Mouse (Mus musculus): ENCODE data around the gene Spata19.

Gene Spata19

GRCm38 (mm10) chr9:27396500-27396899 is at the start of gene Spata19:
Gene Spata19, plus strand, starts transcription at chr9:27396800.
- in situ Hi-C loops (cut with MboI, MseI), result no loop called here

GRCm38 (mm10) chr9:27353082-27353481 is 43.5 kb upstream of the Spata19 start:
- in situ Hi-C loops (cut with MboI, MseI), result no loop called here

DNA sequence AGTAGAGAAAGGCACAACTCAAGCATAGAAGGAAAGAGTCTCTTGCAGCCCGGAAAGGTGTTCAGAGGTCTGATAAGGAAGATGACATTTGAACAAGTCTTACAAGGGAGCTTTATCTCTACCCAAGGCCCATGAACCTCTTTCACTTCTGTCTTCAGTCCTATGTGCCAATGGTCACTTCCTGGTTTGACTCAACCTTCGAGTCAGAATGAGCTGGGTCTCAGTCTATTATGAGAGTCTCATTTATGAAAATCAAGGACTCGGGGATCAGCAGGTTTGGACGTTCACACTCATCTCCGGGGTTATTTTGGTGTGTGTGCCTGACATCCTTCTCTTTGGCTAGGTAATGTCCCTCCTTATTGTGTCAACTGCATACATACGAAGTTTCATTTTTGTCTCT is 38.7 kb upstream of the Spata19 start:
- in situ Hi-C loops (cut with MboI, MseI), result no loop called here

DNA sequence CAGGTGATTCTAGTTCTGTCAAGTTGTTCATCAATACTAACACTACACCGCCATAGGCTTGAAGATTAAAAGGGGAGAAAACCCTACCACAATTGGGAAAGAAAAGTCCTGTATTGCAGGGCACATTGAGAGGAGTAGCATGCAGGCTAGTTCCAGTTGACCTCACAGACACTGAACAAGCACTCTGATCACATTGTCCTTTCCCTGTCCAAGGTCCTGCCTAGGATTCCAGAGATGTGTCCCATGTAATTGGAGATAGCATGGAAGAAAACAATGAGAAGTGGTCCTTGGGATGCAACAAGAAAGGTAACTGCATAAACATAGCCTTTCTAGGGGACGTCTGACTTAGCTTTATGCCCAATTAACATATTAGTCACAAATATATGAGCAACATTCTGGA is 29.4 kb upstream of the Spata19 start:
- in situ Hi-C loops (cut with MboI, MseI), result no loop called here

- in situ Hi-C loops (cut with MboI, MseI), result no loop called here
Measured at GRCm38 (mm10) chr9:27369108-27369507, 27.5 kb upstream of the Spata19 start.

DNA sequence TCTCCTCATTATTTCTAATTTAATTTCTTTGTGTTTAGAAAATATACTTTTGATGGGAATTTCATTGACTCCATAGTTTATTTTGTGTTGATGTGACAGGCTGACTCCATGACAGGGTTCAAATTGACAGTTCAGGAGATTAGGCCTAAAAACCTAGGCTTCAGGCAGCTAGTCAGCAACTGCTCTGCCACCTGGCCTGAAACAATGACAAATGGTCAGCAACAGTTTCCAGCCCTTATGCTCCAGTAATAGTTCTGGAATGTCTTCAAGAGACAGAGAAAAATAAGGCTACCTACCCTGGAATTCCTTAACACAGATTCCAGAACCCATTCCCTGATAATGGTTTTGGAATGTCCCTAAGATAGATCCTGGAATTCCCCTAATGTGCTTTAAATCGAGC is 20.9 kb upstream of the Spata19 start:
- in situ Hi-C loops (cut with MboI, MseI), result no loop called here

DNA sequence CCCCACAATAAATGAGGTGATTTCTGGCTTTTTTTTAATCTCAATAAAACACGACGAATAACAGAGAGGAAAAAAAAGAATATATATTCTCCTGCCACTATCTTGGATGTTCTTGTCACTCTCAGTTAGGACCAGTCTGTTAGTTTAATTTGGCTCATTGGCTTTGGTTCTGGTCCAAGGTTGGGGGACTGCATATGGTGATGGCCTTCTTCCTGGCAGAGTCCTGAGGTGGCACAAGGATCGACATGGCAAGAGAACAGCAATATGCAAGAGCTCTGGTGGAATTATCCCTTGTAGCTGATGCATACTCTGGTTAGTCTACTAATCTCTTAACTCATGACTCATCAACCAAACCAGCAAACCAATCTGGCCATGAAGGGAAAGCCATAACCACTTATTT is 9.6 kb upstream of the Spata19 start:
- in situ Hi-C loops (cut with MboI, MseI), result no loop called here

GRCm38 (mm10) chr9:27401169-27401568 is 4.6 kb downstream of the Spata19 start:
- in situ Hi-C loops (cut with MboI, MseI), result no loop called here

DNA sequence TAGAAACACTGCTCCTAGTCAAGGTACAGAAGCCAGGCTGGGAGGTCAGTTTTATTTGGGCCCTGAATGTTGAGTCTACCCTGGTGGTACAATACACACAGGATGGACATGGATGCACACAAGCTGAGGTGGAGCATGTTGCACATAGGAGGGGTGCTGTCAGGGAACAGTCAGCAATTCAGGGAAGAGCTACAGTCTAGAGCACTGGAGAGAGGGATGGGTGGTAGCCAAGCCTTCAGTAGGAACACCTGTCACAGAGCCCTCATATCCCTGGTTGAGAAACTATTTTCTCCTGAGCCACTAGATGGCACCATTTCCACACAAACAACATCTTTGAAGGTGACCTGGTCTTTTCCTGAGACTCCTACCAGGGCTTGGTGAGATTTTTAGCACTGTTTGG is 13.1 kb downstream of the Spata19 start:
- in situ Hi-C loops (cut with MboI, MseI), result loop anchor here (5.0 kb wide), 1 partner anchor 328 kb away; no protein-coding TSS in a partner anchor

GRCm38 (mm10) chr9:27414058-27414460 is 17.5 kb downstream of the Spata19 start:
- in situ Hi-C loops (cut with MboI, MseI), result loop anchor here (5.0 kb wide), 1 partner anchor 323 kb away; no protein-coding TSS in a partner anchor

DNA sequence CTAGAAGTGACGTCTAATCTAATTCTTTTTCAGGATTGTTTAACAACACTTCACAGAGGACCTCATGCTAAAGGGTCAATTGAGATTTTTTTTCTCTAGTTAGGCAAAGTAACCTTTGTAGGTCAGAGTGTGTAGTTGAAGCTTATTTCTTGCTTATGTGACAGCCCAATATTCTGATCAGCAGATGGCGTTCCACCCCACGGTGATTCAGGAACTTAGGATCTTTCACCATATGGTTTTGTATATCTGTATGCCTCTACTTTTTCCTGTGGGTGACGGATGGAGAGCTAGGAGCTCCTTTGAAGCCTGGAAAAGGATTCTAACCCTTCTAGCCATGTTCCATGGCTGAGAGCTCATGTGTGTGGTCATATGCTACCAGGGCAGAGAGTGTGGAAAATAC is 27.9 kb downstream of the Spata19 start:
- in situ Hi-C loops (cut with MboI, MseI), result no loop called here

DNA sequence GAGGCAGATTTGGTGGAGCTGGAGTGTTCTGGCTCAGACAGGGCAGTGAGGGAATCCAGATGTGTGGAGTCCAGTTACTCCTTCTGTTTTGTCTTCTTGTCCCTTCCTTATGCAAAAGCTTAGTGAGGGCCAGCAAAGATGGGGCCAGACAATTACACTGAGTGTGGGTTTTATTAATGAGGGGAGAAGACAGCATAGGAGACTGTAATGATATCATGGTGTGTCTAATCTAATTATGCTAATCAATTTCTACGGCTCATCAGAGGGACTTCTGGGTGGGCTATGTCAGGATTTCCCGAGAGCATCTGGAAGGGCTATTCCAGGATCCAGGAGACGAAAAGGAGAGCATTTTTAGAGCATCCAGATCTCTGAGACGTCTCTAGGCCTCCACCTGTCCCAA is 32.0 kb downstream of the Spata19 start:
- in situ Hi-C loops (cut with MboI, MseI), result no loop called here

GRCm38 (mm10) chr9:27433301-27433700 is 36.7 kb downstream of the Spata19 start:
- in situ Hi-C loops (cut with MboI, MseI), result no loop called here

DNA sequence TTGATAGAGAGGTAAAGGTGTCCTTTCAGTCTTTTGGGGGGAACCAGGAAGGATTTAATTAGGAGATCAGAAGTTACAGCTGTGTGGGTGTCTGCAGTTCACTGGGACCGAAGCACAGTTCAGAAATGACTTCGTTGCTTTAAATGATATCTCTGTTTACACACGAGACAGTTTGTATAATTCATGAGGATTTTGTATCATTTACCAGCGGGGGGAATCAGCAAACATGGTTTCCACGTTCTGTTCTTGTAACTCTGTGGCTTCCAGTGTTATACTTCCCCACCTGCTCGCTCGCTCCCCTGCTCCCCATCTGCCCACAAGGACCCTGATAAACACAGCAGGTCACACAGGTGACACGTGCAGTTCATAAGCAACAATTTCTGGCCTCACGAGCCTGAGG is 39.3 kb downstream of the Spata19 start:
- in situ Hi-C loops (cut with MboI, MseI), result no loop called here

- in situ Hi-C loops (cut with MboI, MseI), result no loop called here
Measured at GRCm38 (mm10) chr9:27437391-27438061, 40.9 kb downstream of the Spata19 start.

DNA sequence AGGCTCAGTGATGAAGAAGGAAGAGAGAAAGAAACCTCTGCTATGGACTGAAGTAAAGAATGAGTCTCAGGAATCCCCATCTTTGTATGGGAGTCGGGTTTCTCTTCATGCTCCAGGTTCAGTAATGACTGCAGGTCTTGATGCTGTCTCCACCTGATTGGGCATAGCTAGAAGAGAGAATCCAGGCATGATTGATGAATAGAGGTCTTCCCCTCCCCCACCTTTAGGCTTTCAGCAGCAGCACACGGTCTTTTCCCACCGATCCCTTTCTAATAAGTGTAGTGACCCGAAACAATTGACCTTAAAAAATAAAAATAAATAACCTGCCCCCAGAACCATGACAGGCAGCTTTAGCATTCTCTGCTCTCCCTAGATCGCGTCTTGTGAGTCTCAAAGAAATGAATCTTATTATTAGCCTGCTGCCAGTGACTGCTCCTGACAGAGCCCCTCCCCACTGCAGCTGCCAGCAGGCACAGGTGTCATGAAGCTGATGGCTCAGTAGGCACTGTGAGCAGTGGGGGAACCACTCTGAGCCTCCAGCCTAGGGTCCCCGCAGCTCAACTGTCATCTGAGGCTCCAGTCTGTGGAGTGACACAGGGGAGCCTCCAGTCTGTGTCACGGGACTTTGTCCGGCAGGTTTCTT is 53.3 kb downstream of the Spata19 start:
- in situ Hi-C loops (cut with MboI, MseI), result loop anchor here (5.0 kb wide), 1 partner anchor 57 kb away; no protein-coding TSS in a partner anchor
